9 mouse cellular contexts compared by ENCODE assay signal in the genomic region with DNA sequence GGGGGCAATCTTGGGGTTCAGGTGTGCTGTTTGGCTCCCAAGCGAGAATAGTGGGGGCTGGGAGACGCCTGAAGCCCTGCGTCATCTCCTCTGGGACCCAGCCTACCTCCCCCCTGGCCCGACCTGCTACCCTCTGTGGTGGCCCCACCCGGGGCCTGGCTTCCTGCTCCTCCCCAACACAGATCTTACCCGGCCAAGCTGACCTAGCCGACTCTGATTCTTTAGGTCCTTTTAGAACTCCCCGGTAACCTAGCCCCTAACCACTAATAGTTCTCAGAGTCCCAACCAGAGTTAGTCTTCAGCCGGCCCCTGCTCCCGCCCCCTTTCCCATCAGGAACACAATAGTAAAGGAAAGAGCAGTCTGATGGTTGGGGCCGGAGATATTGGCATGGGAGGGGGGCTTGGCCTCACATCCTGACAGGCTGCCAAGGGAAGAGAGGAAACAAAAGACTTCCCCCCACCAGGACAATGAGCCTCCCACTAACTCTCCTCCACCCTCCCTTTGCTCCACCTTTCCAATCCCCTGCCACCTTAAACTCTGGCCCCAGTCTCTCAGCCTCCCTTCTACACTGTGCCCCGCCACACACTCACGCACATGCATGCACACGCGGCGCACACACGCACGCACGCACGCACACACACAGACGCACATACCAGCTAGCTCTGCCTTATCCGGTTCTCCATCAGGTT. TPM values are rescaled to one million over a fixed set of nuclear protein-coding genes. Genes with fewer than 3 reads are reported as not detected.
DNase-seq lines count a peak whose midpoint lies in the region; ATAC-seq and TF ChIP-seq lines count a peak whose summit lies in the region.
"Had no signal": no experiment of that assay in that cellular context is flagged by ENCODE, and none has a peak within 500 bp of the region (broad histone marks: within the 10 kb centered on the region; RNA-seq: fewer than 3 reads in every experiment).

No protein-coding gene starts in this region.

- peak; percentile 47 for DNase-seq in ovary, postnatal 14 days (ENCODE audit: low spot score)
- DNase-seq in ovary, adult 18-20 months (ENCODE audit: low spot score), result no peak
- DNase-seq in cerebellum, adult 18-20 months, result peak; percentile 41 to 43
- peak; percentile 75 for DNase-seq in forebrain, postnatal 0 days
- DNase-seq in hindbrain, embryonic 11.5 days (ENCODE audit: low spot score), result peak; percentile 43
- DNase-seq in midbrain, embryonic 14.5 days, result peak; percentile 66

- 5% methylated on average over 22 of the region's 22 CpGs for WGBS in forebrain, postnatal 0 days
- 11% methylated on average over 22 of the region's 22 CpGs for WGBS in hindbrain, embryonic 11.5 days
- WGBS in limb, embryonic 13.5 days, result 12% methylated on average over 22 of the region's 22 CpGs
- WGBS in midbrain, embryonic 14.5 days, result 3% methylated on average over 22 of the region's 22 CpGs

- peak overlapping the region; percentile 77 for H3K27ac ChIP-seq in forebrain, postnatal 0 days (ENCODE audit: low read depth, low read length)
- H3K27ac ChIP-seq in hindbrain, embryonic 11.5 days (ENCODE audit: low read depth, low read length), result peak overlapping the region; percentile 76
- H3K27ac ChIP-seq in limb, embryonic 13.5 days, result peak overlapping the region; percentile 29; the same call in 1 of the 2 replicates
- peak overlapping the region; percentile 81 for H3K27ac ChIP-seq in midbrain, embryonic 14.5 days (replicated peaks; ENCODE audit: low read depth, low read length)

- no peak for TF ChIP-seq CTCF in forebrain, postnatal 0 days (IDR thresholded peaks at IDR 0.05; ENCODE audit: low read depth)

- H3K9me3 ChIP-seq in forebrain, postnatal 0 days (ENCODE audit: low read length), result no peaks in the 10 kb centered on the region
- H3K9me3 ChIP-seq in hindbrain, embryonic 11.5 days (ENCODE audit: control insufficient read depth, low read length), result no peaks in the 10 kb centered on the region
- no peaks in the 10 kb centered on the region for H3K9me3 ChIP-seq in limb, embryonic 13.5 days
- H3K9me3 ChIP-seq in midbrain, embryonic 14.5 days (ENCODE audit: control insufficient read depth, low read length), result no peaks in the 10 kb centered on the region

- peak; percentile 72 for ATAC-seq in forebrain, postnatal 0 days
- peak; percentile 48 for ATAC-seq in hindbrain, embryonic 11.5 days (ENCODE audit: low FRiP score)
- ATAC-seq in limb, embryonic 13.5 days (ENCODE audit: low FRiP score, low read depth), result 0 out of 2 replicates have a peak, but pooled peaks have one; percentile 18
- peak; percentile 59 for ATAC-seq in midbrain, embryonic 14.5 days (ENCODE audit: low FRiP score, low TSS enrichment)
- no peak for ATAC-seq in megakaryocyte-erythroid progenitor cell, adult 5-6 weeks (replicated peaks; ENCODE audit: low FRiP score, low TSS enrichment, poor library complexity, severe bottlenecking)
- ATAC-seq: Patski had no signal

- no peaks in the 10 kb centered on the region for H3K27me3 ChIP-seq in forebrain, postnatal 0 days (ENCODE audit: insufficient read depth, low read length)
- H3K27me3 ChIP-seq in hindbrain, embryonic 11.5 days (ENCODE audit: control insufficient read depth, insufficient read depth, low read length), result no peaks in the 10 kb centered on the region
- H3K27me3 ChIP-seq in limb, embryonic 13.5 days, result no peaks in the 10 kb centered on the region
- no peaks in the 10 kb centered on the region for H3K27me3 ChIP-seq in midbrain, embryonic 14.5 days (ENCODE audit: control insufficient read depth, insufficient read depth, low read length)
- H3K27me3 ChIP-seq: Patski had no signal

- H3K36me3 ChIP-seq in forebrain, postnatal 0 days (ENCODE audit: insufficient read depth), result no peaks in the 10 kb centered on the region
- H3K36me3 ChIP-seq in hindbrain, embryonic 11.5 days (ENCODE audit: control insufficient read depth, insufficient read depth, low read length), result no peaks in the 10 kb centered on the region
- H3K36me3 ChIP-seq in limb, embryonic 13.5 days, result no peaks in the 10 kb centered on the region
- H3K36me3 ChIP-seq in midbrain, embryonic 14.5 days (ENCODE audit: control insufficient read depth, insufficient read depth, low read length), result no peaks in the 10 kb centered on the region

- 0 out of 2 replicates have a peak, but pooled peaks cover 12% of the 10 kb centered on the region for H3K4me1 ChIP-seq in forebrain, postnatal 0 days (ENCODE audit: insufficient read depth)
- peaks cover 6% of the 10 kb centered on the region for H3K4me1 ChIP-seq in hindbrain, embryonic 11.5 days (replicated peaks; ENCODE audit: control insufficient read depth, insufficient read depth, low read length)
- H3K4me1 ChIP-seq in limb, embryonic 13.5 days, result peaks cover 21% of the 10 kb centered on the region
- H3K4me1 ChIP-seq in midbrain, embryonic 14.5 days (ENCODE audit: control insufficient read depth, insufficient read depth, low read length), result peaks cover 12% of the 10 kb centered on the region

- peak overlapping the region; percentile 56 for H3K9ac ChIP-seq in forebrain, postnatal 0 days
- peak overlapping the region; percentile 64 for H3K9ac ChIP-seq in hindbrain, embryonic 11.5 days (ENCODE audit: low read depth, low read length)
- peak overlapping the region; percentile 68 for H3K9ac ChIP-seq in limb, embryonic 13.5 days
- H3K9ac ChIP-seq in midbrain, embryonic 14.5 days (replicated peaks; ENCODE audit: low read length), result peak overlapping the region; percentile 53

- peak overlapping the region; percentile 43 for H3K4me3 ChIP-seq in forebrain, postnatal 0 days (ENCODE audit: low read depth, low read length)
- peak overlapping the region; percentile 36 for H3K4me3 ChIP-seq in hindbrain, embryonic 11.5 days (ENCODE audit: low read depth, low read length)
- peak overlapping the region; percentile 46 for H3K4me3 ChIP-seq in limb, embryonic 13.5 days
- peak overlapping the region; percentile 39 for H3K4me3 ChIP-seq in midbrain, embryonic 14.5 days (replicated peaks; ENCODE audit: low read depth, low read length)

- H3K4me2 ChIP-seq in forebrain, postnatal 0 days (ENCODE audit: low read depth), result peak overlapping the region; percentile 78
- H3K4me2 ChIP-seq in hindbrain, embryonic 11.5 days (replicated peaks; ENCODE audit: low read depth, low read length), result peak overlapping the region; percentile 77
- H3K4me2 ChIP-seq in limb, embryonic 13.5 days (replicated peaks), result peak overlapping the region; percentile 77
- H3K4me2 ChIP-seq in midbrain, embryonic 14.5 days (ENCODE audit: low read length), result peak overlapping the region; percentile 68

RNA-seq across cellular contexts. Expression of a gene that starts 6.0 kb away (rescaled TPM):
- 19.3 and 21.8 TPM in 2 replicates for total RNA-seq in forebrain, postnatal 0 days (2014; rRNA removed)
- 12.5 and 18.4 TPM in 2 replicates for polyA plus RNA-seq in forebrain, postnatal 0 days (2015; fragmentation: Nextera tagmentation; extraction: Ambion mirVana)
- 7.1 and 7.5 TPM in 2 replicates for polyA plus RNA-seq in hindbrain, embryonic 11.5 days (2014; fragmentation: Nextera tagmentation; extraction: Ambion mirVana)
- 17.2 and 17.9 TPM in 2 replicates for polyA plus RNA-seq in limb, embryonic 13.5 days (2015; fragmentation: Nextera tagmentation; extraction: Ambion mirVana)
- 17.1 and 18.6 TPM in 2 replicates for polyA plus RNA-seq in midbrain, embryonic 14.5 days (2014; fragmentation: Nextera tagmentation; extraction: Ambion mirVana)
- 2.2 and 3.0 TPM in 2 replicates for total RNA-seq in megakaryocyte-erythroid progenitor cell, adult 5-6 weeks (2014; fragmentation: Nextera tagmentation)
- 1.1 and 3.3 TPM in 2 replicates for total RNA-seq in megakaryocyte-erythroid progenitor cell, adult 5-6 weeks (2017)

RNA-seq across cellular contexts. Expression of a gene that starts 10.5 kb away (rescaled TPM):
- 8.9 and 12.7 TPM in 2 replicates for total RNA-seq in forebrain, postnatal 0 days (2014; rRNA removed)
- 3.5 and 4.9 TPM in 2 replicates for polyA plus RNA-seq in forebrain, postnatal 0 days (2015; fragmentation: Nextera tagmentation; extraction: Ambion mirVana)
- 21.0 and 21.3 TPM in 2 replicates for polyA plus RNA-seq in hindbrain, embryonic 11.5 days (2014; fragmentation: Nextera tagmentation; extraction: Ambion mirVana)
- polyA plus RNA-seq in limb, embryonic 13.5 days (2015; fragmentation: Nextera tagmentation; extraction: Ambion mirVana), result 76.5 and 82.3 TPM in 2 replicates
- polyA plus RNA-seq in midbrain, embryonic 14.5 days (2014; fragmentation: Nextera tagmentation; extraction: Ambion mirVana), result 3.4 and 8.5 TPM in 2 replicates
- total RNA-seq in megakaryocyte-erythroid progenitor cell, adult 5-6 weeks (2014; fragmentation: Nextera tagmentation), result 1.4 TPM in 1 of 2 replicates, not detected in the other
- 0.08 TPM in 1 of 2 replicates, not detected in the other for total RNA-seq in megakaryocyte-erythroid progenitor cell, adult 5-6 weeks (2017)

RNA-seq across cellular contexts. Expression of a gene that starts 25.2 kb away (rescaled TPM):
- 10.8 and 11.4 TPM in 2 replicates for total RNA-seq in forebrain, postnatal 0 days (2014; rRNA removed)
- polyA plus RNA-seq in forebrain, postnatal 0 days (2015; fragmentation: Nextera tagmentation; extraction: Ambion mirVana), result 9.9 and 11.6 TPM in 2 replicates
- polyA plus RNA-seq in hindbrain, embryonic 11.5 days (2014; fragmentation: Nextera tagmentation; extraction: Ambion mirVana), result 27.4 and 28.6 TPM in 2 replicates
- polyA plus RNA-seq in limb, embryonic 13.5 days (2015; fragmentation: Nextera tagmentation; extraction: Ambion mirVana), result 104 and 107 TPM in 2 replicates
- 12.0 and 12.9 TPM in 2 replicates for polyA plus RNA-seq in midbrain, embryonic 14.5 days (2014; fragmentation: Nextera tagmentation; extraction: Ambion mirVana)
- 21.8 and 27.9 TPM in 2 replicates for total RNA-seq in megakaryocyte-erythroid progenitor cell, adult 5-6 weeks (2014; fragmentation: Nextera tagmentation)
- 19.6 and 29.9 TPM in 2 replicates for total RNA-seq in megakaryocyte-erythroid progenitor cell, adult 5-6 weeks (2017)

RNA-seq across cellular contexts. Expression of a gene that starts 32.0 kb away (rescaled TPM):
- 136 and 153 TPM in 2 replicates for total RNA-seq in forebrain, postnatal 0 days (2014; rRNA removed)
- polyA plus RNA-seq in forebrain, postnatal 0 days (2015; fragmentation: Nextera tagmentation; extraction: Ambion mirVana), result 52.3 and 55.6 TPM in 2 replicates
- polyA plus RNA-seq in hindbrain, embryonic 11.5 days (2014; fragmentation: Nextera tagmentation; extraction: Ambion mirVana), result 138 and 140 TPM in 2 replicates
- 141 and 149 TPM in 2 replicates for polyA plus RNA-seq in limb, embryonic 13.5 days (2015; fragmentation: Nextera tagmentation; extraction: Ambion mirVana)
- polyA plus RNA-seq in midbrain, embryonic 14.5 days (2014; fragmentation: Nextera tagmentation; extraction: Ambion mirVana), result 82.0 and 95.9 TPM in 2 replicates
- 308 and 381 TPM in 2 replicates for total RNA-seq in megakaryocyte-erythroid progenitor cell, adult 5-6 weeks (2014; fragmentation: Nextera tagmentation)
- 409 and 443 TPM in 2 replicates for total RNA-seq in megakaryocyte-erythroid progenitor cell, adult 5-6 weeks (2017)

RNA-seq across cellular contexts. Expression of a gene that starts 45.0 kb away (rescaled TPM):
- 15.2 and 16.2 TPM in 2 replicates for total RNA-seq in forebrain, postnatal 0 days (2014; rRNA removed)
- 15.8 and 23.4 TPM in 2 replicates for polyA plus RNA-seq in forebrain, postnatal 0 days (2015; fragmentation: Nextera tagmentation; extraction: Ambion mirVana)
- polyA plus RNA-seq in hindbrain, embryonic 11.5 days (2014; fragmentation: Nextera tagmentation; extraction: Ambion mirVana), result 8.6 and 9.0 TPM in 2 replicates
- 8.4 and 9.6 TPM in 2 replicates for polyA plus RNA-seq in limb, embryonic 13.5 days (2015; fragmentation: Nextera tagmentation; extraction: Ambion mirVana)
- polyA plus RNA-seq in midbrain, embryonic 14.5 days (2014; fragmentation: Nextera tagmentation; extraction: Ambion mirVana), result 13.7 and 18.3 TPM in 2 replicates
- 9.0 and 11.4 TPM in 2 replicates for total RNA-seq in megakaryocyte-erythroid progenitor cell, adult 5-6 weeks (2014; fragmentation: Nextera tagmentation)
- total RNA-seq in megakaryocyte-erythroid progenitor cell, adult 5-6 weeks (2017), result 5.2 and 6.0 TPM in 2 replicates

Comparison
In these comparisons a context has a peak if more than half of its experiments do, and no peak if none do; other contexts are left out.
1. H3K27ac ChIP-seq: peak in every context shown above with its lines; median percentile 81 in midbrain, embryonic 14.5 days; 77 in forebrain, postnatal 0 days; 76 in hindbrain, embryonic 11.5 days; 29 in limb, embryonic 13.5 days.